In genomic region chr4:152120311-152121182, GRCm38 (mm10) we compare ENCODE assay signal across 1 mouse cellular context.
TF ChIP-seq lines count a peak whose summit lies in the region.

No protein-coding gene starts in this region.

TF ChIP-seq in CH12.LX, 34 proteins besides CTCF, POLR2A, EP300 and RAD21 (continued from another document):
- TF ChIP-seq RCOR1 (conservative IDR thresholded peaks at IDR 0.05; ENCODE audit: low read depth, low read length) (no peak), MAZ (IDR thresholded peaks at IDR 0.05; ENCODE audit: low read depth, low read length) (no peak), USF1 (IDR thresholded peaks at IDR 0.05; ENCODE audit: low read depth, low read length) (no peak), MXI1 (IDR thresholded peaks at IDR 0.05; ENCODE audit: low read depth, low read length) (no peak), ZNF384 (IDR thresholded peaks at IDR 0.05; ENCODE audit: low read depth, low read length) (peak; percentile 98), IRF4 (IDR thresholded peaks at IDR 0.05; ENCODE audit: low read depth, low read length) (no peak), POLR2AphosphoS2 (IDR thresholded peaks at IDR 0.05; ENCODE audit: low read depth, low read length) (no peak), JUN (IDR thresholded peaks at IDR 0.05; ENCODE audit: insufficient read depth, low read depth, low read length) (no peak), USF2 (conservative IDR thresholded peaks at IDR 0.05; ENCODE audit: low read depth, low read length) (no peak), NRF1 (IDR thresholded peaks at IDR 0.05; ENCODE audit: low read depth, low read length) (peak; percentile 24; the same call in 1 of the 2 replicates), UBTF (IDR thresholded peaks at IDR 0.05; ENCODE audit: low read depth, low read length) (no peak), KAT2A (IDR thresholded peaks at IDR 0.05; ENCODE audit: insufficient replicate concordance, low read length) (no peak), MEF2A (IDR thresholded peaks at IDR 0.05; ENCODE audit: borderline replicate concordance, low read depth, low read length) (no peak), CHD1 (IDR thresholded peaks at IDR 0.05; ENCODE audit: low read depth, low read length) (no peak), TBP (conservative IDR thresholded peaks at IDR 0.05; ENCODE audit: low read depth, low read length) (no peak), PAX5 (IDR thresholded peaks at IDR 0.05; ENCODE audit: low read length) (no peak), GABPA (IDR thresholded peaks at IDR 0.05; ENCODE audit: insufficient replicate concordance, low read depth, low read length) (no peak), ETS1 (conservative IDR thresholded peaks at IDR 0.05; ENCODE audit: low read depth, low read length) (peak; percentile 74), MAX (IDR thresholded peaks at IDR 0.05; ENCODE audit: low read length) (no peak), MYC (IDR thresholded peaks at IDR 0.05; ENCODE audit: low read depth, low read length) (peak; percentile 51; the same call in 1 of the 2 replicates), HCFC1 (IDR thresholded peaks at IDR 0.05; ENCODE audit: low read depth, low read length) (no peak), ZC3H11A (IDR thresholded peaks at IDR 0.05; ENCODE audit: low read depth, low read length) (no peak)
TF ChIP-seq in CH12.LX: peak in this region for 6.
